Mouse (Mus musculus): ENCODE results near the gene Gm13889.

- no peak for TF ChIP-seq CTCF (IDR thresholded peaks at IDR 0.05; ENCODE audit: low read depth, low read length)
- no peak for TF ChIP-seq POLR2A (IDR thresholded peaks at IDR 0.05; ENCODE audit: extremely low read depth, insufficient read depth, low read length)
Measured at GRCm38 (mm10) chr2:93919093-93919492, 37.9 kb downstream of the Gm13889 start.
